Mouse (Mus musculus): ENCODE measurements at regions not wholly inside any gene's neighbourhood (a gene's known extent, or its start where the extent isn't known, plus 50 kb on each side); places are given as distances from the start of the nearest gene placed in this dataset.

GRCm38 (mm10) chr14:106052585-106053551 is 53.1 kb upstream of the Trim52 start:
- DNase-seq (ENCODE audit: low read depth, low spot score): no peak
